Mouse (Mus musculus) cerebellum, adult (tissue): ENCODE data around the gene Ap5m1.
"Not testable (repeated sequence)": the region's sequence is repeated elsewhere in the genome, so short reads cannot be mapped to it uniquely, and the experiment has no call there.

Experiments used
- ATAC-seq: cut with Nextera tagmentation; 2 replicates; pipeline ENCODE4 v1.9.2; 2017; ENCODE audit warnings: mild to moderate bottlenecking, moderate library complexity, mixed read lengths; ENCODE audit not compliant: insufficient number of reproducible peaks, low FRiP score, low TSS enrichment

Ap5m1 gene

GRCm38 (mm10) chr14:49065529-49066273 is at the start of gene Ap5m1:
Gene Ap5m1 (plus strand): TSS chr14:49066097.
- peak; percentile 7; the same call in 1 of the 2 replicates for ATAC-seq

DNA sequence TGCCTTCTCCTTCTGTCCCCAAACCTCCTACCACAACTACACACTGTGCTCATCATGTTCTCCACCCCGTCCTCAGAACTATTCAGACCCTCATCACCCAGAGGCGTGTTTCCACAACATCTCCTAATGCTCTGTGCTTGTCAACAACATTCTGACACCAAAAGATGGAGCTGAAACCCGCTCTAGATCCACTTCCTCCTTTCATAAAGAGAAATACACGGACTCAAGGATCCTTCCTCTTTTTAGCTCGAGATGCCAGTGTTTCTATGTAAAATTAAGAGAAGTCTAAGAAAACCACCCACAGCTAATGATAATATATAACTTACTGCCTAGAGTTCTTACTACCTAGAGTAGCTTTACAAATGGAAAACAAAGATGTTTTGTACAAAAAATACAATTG is 46.1 kb upstream of the Ap5m1 start:
- no peak for ATAC-seq

GRCm38 (mm10) chr14:49027040-49027778 is 38.7 kb upstream of the Ap5m1 start:
- no peak for ATAC-seq

GRCm38 (mm10) chr14:49027779-49028368 is 38.0 kb upstream of the Ap5m1 start:
- no peak for ATAC-seq

DNA sequence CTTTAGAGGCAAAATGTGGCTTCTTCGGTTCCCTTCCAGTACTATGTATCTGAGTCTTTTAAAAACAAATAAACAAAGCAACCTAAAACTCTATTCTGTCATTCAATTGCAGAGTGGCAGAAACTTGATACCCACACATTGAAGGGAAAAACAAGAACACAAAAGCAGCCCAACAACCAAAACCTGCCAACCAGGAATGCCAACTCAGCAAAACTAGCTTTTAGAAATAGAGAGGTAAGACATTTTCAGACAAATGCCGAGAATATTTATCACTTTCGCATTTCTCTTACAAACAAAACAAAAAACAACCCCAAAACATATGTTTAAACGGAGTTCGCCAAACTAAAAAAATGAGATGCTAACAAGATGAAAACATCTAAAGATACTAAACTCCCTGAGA is 36.9 kb upstream of the Ap5m1 start:
- ATAC-seq = no peak

DNA sequence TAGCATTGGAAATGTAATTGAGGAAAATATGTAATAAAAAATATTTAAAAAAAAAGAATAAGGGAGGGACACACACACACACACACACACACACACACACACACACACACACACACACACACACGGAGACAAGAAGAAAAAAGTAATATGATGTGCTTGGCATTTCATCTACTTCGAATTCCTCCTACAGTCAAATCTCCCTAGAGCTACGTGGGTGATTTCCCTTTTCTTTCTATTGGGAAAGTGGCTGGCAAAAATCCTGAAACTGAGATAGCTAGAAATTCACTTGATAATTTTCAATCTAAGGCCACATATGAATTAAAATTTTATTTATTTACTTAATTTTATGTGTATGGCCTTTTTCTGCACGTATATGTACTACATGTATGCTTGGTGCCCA is 20.3 kb upstream of the Ap5m1 start:
- no peak for ATAC-seq

GRCm38 (mm10) chr14:49049492-49049891 is 16.4 kb upstream of the Ap5m1 start:
- ATAC-seq = no peak

- no peak for ATAC-seq
Measured at GRCm38 (mm10) chr14:49063838-49064237, 2.1 kb upstream of the Ap5m1 start.

DNA sequence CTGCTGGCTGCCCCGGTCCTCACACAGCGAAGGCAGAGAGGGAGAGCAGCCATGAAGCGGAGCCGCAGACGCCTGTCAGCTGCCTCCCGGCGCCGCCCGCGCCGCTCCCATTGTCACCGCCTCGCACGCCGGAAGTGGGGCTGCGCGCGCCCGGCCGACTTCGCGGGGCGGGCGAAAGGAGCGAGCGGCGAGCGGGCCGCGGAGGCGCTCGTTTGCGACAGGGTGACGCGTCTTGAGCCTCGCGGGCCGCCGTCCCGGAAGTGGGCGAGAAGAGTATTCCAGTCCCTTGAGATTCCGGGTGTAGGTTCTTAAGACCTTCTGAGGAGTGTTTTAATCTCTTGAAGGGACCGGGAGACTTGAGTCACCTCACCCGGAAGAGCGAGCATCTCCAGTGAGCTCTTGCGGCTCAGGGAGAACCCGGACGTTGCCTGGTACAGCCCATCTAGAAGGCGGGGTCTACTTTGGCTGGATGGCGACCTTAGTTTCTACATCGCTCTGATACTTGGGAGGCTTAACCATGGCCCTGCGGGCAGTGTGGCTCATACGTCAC is 452 bp downstream of the Ap5m1 start, which contains the start of gene Exoc5:
TSS of gene Exoc5 (minus strand) at position 380 of the 550 bp plus-strand sequence.
- ATAC-seq = peak; percentile 97

GRCm38 (mm10) chr14:49072837-49073236 is 6.9 kb downstream of the Ap5m1 start:
- no peak for ATAC-seq

- no peak for ATAC-seq
Measured at GRCm38 (mm10) chr14:49073896-49074295, 8.0 kb downstream of the Ap5m1 start.

DNA sequence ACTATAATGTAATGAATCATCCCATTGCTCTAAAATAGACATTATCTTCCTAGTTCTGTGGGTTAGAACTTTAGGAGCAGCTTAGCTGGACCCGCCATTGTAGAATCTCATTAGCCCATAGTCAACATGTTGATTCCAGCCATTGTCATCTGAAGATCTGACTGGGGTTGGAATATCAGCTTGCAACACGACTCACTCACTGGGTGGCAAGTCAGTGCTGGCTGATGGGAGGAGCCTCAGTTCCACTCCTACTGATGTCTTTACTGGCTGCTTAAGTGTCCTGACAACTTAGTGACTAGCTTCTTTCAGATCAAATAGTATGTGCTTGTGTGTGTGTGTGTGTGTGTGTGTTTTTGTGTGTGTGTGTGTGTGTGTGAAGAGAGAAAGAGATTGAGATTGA is 8.5 kb downstream of the Ap5m1 start:
- no peak for ATAC-seq

GRCm38 (mm10) chr14:49078820-49079219 is 12.9 kb downstream of the Ap5m1 start:
- ATAC-seq = no peak

- ATAC-seq = no peak
Measured at GRCm38 (mm10) chr14:49086522-49086921, 20.6 kb downstream of the Ap5m1 start.

- ATAC-seq = no peak
Measured at GRCm38 (mm10) chr14:49088155-49089048, 22.5 kb downstream of the Ap5m1 start.

DNA sequence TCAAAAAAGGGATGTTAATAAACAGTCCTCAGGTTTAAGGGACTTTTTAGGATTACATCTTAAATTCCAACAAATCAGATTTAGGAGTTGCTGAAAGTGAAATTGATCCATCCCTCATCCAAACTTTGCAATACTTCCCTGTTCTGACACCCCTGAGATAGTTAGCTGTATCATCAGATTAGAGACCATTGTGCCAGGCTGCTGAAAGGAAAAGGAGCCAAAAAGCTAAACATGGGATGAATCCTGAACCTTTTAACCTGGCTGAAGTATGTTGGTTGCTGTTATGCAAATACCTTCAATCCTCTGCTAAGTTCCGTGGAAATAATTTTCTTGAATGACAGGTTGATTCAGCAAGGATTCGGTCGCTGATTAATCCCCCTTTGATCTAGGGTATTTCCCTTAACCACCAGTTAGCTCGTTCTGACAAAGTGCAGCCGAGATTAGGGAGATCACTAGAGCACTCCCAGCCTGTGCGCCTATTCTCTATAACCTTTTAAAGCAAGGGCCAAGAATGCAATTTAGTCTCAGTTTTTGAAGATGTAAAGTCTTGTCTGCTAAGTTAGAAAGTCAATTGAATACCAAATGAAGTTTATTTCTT is 23.7 kb downstream of the Ap5m1 start:
- no peak for ATAC-seq

DNA sequence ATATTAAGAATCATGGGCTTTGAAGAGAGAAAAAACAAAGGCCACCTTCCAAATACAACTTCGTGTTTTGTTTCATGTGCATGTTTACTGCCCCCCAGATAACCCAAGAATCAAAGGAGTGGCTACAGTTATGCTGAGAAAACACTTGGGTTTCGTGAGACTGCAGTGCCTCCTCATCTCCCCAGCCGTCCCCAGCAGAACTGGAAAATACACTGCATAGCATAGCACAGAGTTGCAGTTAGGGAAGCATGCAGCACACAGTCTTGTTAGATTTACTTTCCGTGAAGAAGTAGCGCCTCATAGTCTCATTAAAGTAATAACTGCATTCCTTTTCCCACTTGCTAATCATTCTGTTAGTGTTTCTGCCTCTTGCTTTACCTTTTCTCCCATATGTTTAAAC is 24.2 kb downstream of the Ap5m1 start:
- ATAC-seq = no peak

GRCm38 (mm10) chr14:49091277-49091676 is 25.4 kb downstream of the Ap5m1 start:
- no peak for ATAC-seq

DNA sequence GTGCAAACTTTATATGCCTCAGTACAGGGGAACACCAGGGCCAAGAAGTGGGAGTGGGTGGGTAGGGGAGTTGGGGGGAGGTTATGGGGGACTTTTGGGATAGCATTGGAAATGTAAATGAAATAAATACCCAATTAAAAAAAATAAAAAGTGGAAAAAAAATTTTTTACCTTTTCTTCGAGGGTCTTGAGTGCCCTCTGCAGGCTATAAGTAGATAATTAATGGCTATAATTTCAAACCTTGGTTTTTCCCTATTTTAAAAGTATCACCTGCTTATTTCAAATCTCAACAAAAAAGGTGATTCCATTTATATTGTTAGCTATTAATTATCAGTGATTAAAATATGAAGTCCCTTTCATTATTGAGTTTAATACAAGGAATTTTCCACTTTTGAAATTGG is 25.9 kb downstream of the Ap5m1 start:
- ATAC-seq = not testable (repeated sequence)

DNA sequence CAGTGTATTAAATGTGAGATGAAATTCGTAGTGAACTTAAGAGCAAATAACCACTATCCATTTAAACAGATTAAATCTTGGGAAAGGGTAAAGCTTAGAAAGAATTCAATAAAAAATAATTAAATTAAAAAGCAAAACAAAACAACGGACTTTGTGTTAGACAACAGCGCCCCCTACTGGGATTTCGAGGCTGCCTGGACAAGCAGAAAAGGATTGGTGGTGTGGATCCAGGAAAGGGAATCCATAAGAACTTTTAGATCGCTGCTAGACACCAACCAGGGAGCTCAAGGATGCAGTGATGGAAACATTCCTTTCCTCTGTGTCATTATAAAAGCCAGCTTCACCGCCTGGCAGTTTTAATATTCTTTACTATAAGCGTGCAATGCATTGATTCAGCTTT is 52.5 kb downstream of the Ap5m1 start:
- no peak for ATAC-seq
